Mouse (Mus musculus) megakaryocyte, embryonic 14.5 days (primary cell): ENCODE measurements at regions not wholly inside any gene's neighbourhood (a gene's known extent, or its start where the extent isn't known, plus 50 kb on each side); places are given as distances from the start of the nearest gene placed in this dataset.

Experiments used
- H3K27me3 ChIP-seq: replicated peaks from 2 replicates; pipeline ENCODE3; 2012; ENCODE audit warnings: inconsistent platforms
- H3K36me3 ChIP-seq: replicated peaks from 2 replicates; pipeline ENCODE3; 2012; ENCODE audit warnings: low read length, inconsistent platforms, mixed read lengths
- H3K4me1 ChIP-seq: 2 replicates; pipeline ENCODE4 v1.6.1; 2012; ENCODE audit warnings: inconsistent platforms
- H3K4me3 ChIP-seq: replicated peaks from 2 replicates; pipeline ENCODE3; 2012; ENCODE audit warnings: moderate library complexity, mild to moderate bottlenecking, inconsistent platforms
- H3K9me3 ChIP-seq: 2 replicates; pipeline ENCODE4 v1.6.1; 2012; ENCODE audit warnings: inconsistent platforms
- FLI1 ChIP-seq: IDR thresholded peaks from 2 replicates; pipeline ENCODE4 v1.6.1; 2012; ENCODE audit warnings: low read length, inconsistent platforms, mixed read lengths
- GATA1 ChIP-seq: IDR thresholded peaks from 3 replicates; pipeline ENCODE4 v1.6.1; 2012; ENCODE audit warnings: mixed read lengths, low read length, inconsistent platforms, borderline replicate concordance

GRCm38 (mm10) chr5:119518506-119519252 lies 151.8 kb upstream of the Tbx3 start:
- Histone ChIP-seq H3K4me1 (no peaks in the 10 kb centered on the region), H3K4me3 (no peak overlapping the region), H3K36me3 (no peaks in the 10 kb centered on the region), H3K27me3 (no peaks in the 10 kb centered on the region), H3K9me3 (peaks cover 7% of the 10 kb centered on the region)
- TF ChIP-seq GATA1 (no peak), FLI1 (no peak)

GRCm38 (mm10) chr5:119524171-119524570 lies 146.3 kb upstream of the Tbx3 start:
- no peaks in the 10 kb centered on the region for H3K27me3 ChIP-seq
- H3K4me3 ChIP-seq: no peak overlapping the region

GRCm38 (mm10) chr5:119525960-119526359 lies 144.5 kb upstream of the Tbx3 start:
- Histone ChIP-seq H3K36me3 (no peaks in the 10 kb centered on the region), H3K27me3 (no peaks in the 10 kb centered on the region), H3K9me3 (no peaks in the 10 kb centered on the region), H3K4me3 (no peak overlapping the region), H3K4me1 (no peaks in the 10 kb centered on the region)
- TF ChIP-seq GATA1 (no peak), FLI1 (no peak)

More at GRCm38 (mm10) chr5:119524171-119524570, 146.3 kb upstream of the Tbx3 start:
- Histone ChIP-seq H3K4me1 (no peaks in the 10 kb centered on the region), H3K9me3 (no peaks in the 10 kb centered on the region), H3K36me3 (no peaks in the 10 kb centered on the region)
- TF ChIP-seq FLI1 (no peak), GATA1 (no peak)

- H3K4me1 ChIP-seq: no peaks in the 10 kb centered on the region
- no peaks in the 10 kb centered on the region for H3K27me3 ChIP-seq
- no peaks in the 10 kb centered on the region for H3K9me3 ChIP-seq
- no peaks in the 10 kb centered on the region for H3K36me3 ChIP-seq
- no peak overlapping the region for H3K4me3 ChIP-seq
- TF ChIP-seq FLI1 (no peak), GATA1 (no peak)
Observed at GRCm38 (mm10) chr5:119530009-119530408, 140.5 kb upstream of the Tbx3 start.

- Histone ChIP-seq H3K4me3 (no peak overlapping the region), H3K4me1 (no peaks in the 10 kb centered on the region), H3K36me3 (no peaks in the 10 kb centered on the region), H3K9me3 (peaks cover 22% of the 10 kb centered on the region), H3K27me3 (no peaks in the 10 kb centered on the region)
- TF ChIP-seq GATA1 (no peak), FLI1 (no peak)
Observed at GRCm38 (mm10) chr5:119534946-119535345, 135.5 kb upstream of the Tbx3 start.

GRCm38 (mm10) chr5:119542836-119543235 lies 127.6 kb upstream of the Tbx3 start:
- Histone ChIP-seq H3K27me3 (no peaks in the 10 kb centered on the region), H3K9me3 (peaks cover 29% of the 10 kb centered on the region)

GRCm38 (mm10) chr5:119543716-119544115 lies 126.8 kb upstream of the Tbx3 start:
- Histone ChIP-seq H3K27me3 (no peaks in the 10 kb centered on the region), H3K4me3 (no peak overlapping the region), H3K9me3 (peaks cover 25% of the 10 kb centered on the region), H3K36me3 (no peaks in the 10 kb centered on the region), H3K4me1 (no peaks in the 10 kb centered on the region)
- TF ChIP-seq FLI1 (no peak), GATA1 (no peak)

More at GRCm38 (mm10) chr5:119542836-119543235, 127.6 kb upstream of the Tbx3 start:
- H3K4me3 ChIP-seq: no peak overlapping the region
- TF ChIP-seq GATA1: no peak
- no peak for TF ChIP-seq FLI1
- H3K36me3 ChIP-seq: no peaks in the 10 kb centered on the region
- no peaks in the 10 kb centered on the region for H3K4me1 ChIP-seq

GRCm38 (mm10) chr5:119544681-119545080 lies 125.8 kb upstream of the Tbx3 start:
- Histone ChIP-seq H3K9me3 (peaks cover 21% of the 10 kb centered on the region), H3K4me3 (no peak overlapping the region), H3K4me1 (no peaks in the 10 kb centered on the region), H3K36me3 (no peaks in the 10 kb centered on the region), H3K27me3 (no peaks in the 10 kb centered on the region)
- TF ChIP-seq GATA1 (no peak), FLI1 (no peak)

- no peak for TF ChIP-seq FLI1
- no peak for TF ChIP-seq GATA1
- Histone ChIP-seq H3K36me3 (no peaks in the 10 kb centered on the region), H3K4me1 (no peaks in the 10 kb centered on the region), H3K27me3 (no peaks in the 10 kb centered on the region), H3K4me3 (no peak overlapping the region), H3K9me3 (peaks cover 25% of the 10 kb centered on the region)
Observed at GRCm38 (mm10) chr5:119547070-119547469, 123.4 kb upstream of the Tbx3 start.

- no peaks in the 10 kb centered on the region for H3K27me3 ChIP-seq
- no peak overlapping the region for H3K4me3 ChIP-seq
- H3K9me3 ChIP-seq: peaks cover 32% of the 10 kb centered on the region
- H3K4me1 ChIP-seq: no peaks in the 10 kb centered on the region
- TF ChIP-seq FLI1: no peak
- no peak for TF ChIP-seq GATA1
- H3K36me3 ChIP-seq: no peaks in the 10 kb centered on the region
Observed at GRCm38 (mm10) chr5:119550916-119551315, 119.6 kb upstream of the Tbx3 start.

GRCm38 (mm10) chr5:119553469-119553868 lies 117.0 kb upstream of the Tbx3 start:
- no peaks in the 10 kb centered on the region for H3K36me3 ChIP-seq
- H3K4me3 ChIP-seq: no peak overlapping the region
- H3K27me3 ChIP-seq: no peaks in the 10 kb centered on the region
- no peaks in the 10 kb centered on the region for H3K4me1 ChIP-seq
- TF ChIP-seq GATA1 (no peak), FLI1 (no peak)
- H3K9me3 ChIP-seq: peaks cover 21% of the 10 kb centered on the region
